Mouse (Mus musculus) embryonic facial prominence, embryonic 15.5 days (tissue): ENCODE results near the gene Mctp2. TPM values are rescaled to one million over a fixed set of nuclear protein-coding genes. Genes with fewer than 3 reads are reported as not detected.
A peak's percentile ranks its signal among the peaks of the same experiment; 100 is the strongest.

Experiments
- ATAC-seq: fragments of 200-750 bp; cut with Nextera tagmentation; 2 replicates; pipeline ENCODE4 v1.8.0; 2017; ENCODE audit warnings: low read depth, moderate TSS enrichment; ENCODE audit not compliant: insufficient number of reproducible peaks, low FRiP score, low TSS enrichment
- H3K27ac ChIP-seq: fragments of 300-500 bp; sonication (generic); replicated peaks from 2 replicates; pipeline ENCODE4 v1.5.1; 2015; ENCODE audit warnings: mild to moderate bottlenecking, inconsistent platforms
- H3K27me3 ChIP-seq: fragments of 300-500 bp; sonication (generic); 2 replicates; pipeline ENCODE4 v1.6.1; 2015; ENCODE audit warnings: inconsistent platforms
- H3K36me3 ChIP-seq: fragments of 300-500 bp; sonication (generic); 2 replicates; pipeline ENCODE4 v1.6.1; 2015; ENCODE audit warnings: mild to moderate bottlenecking, inconsistent platforms
- H3K4me1 ChIP-seq: fragments of 300-500 bp; sonication (generic); 2 replicates; pipeline ENCODE4 v1.6.1; 2015; ENCODE audit warnings: inconsistent platforms
- H3K4me2 ChIP-seq: fragments of 300-500 bp; sonication (generic); replicated peaks from 2 replicates; pipeline ENCODE4 v1.6.1; 2015; ENCODE audit warnings: mild to moderate bottlenecking, inconsistent platforms
- H3K4me3 ChIP-seq: fragments of 300-500 bp; sonication (generic); replicated peaks from 2 replicates; pipeline ENCODE4 v1.5.1; 2015; ENCODE audit warnings: mild to moderate bottlenecking, inconsistent platforms
- H3K9ac ChIP-seq: fragments of 300-500 bp; sonication (generic); 2 replicates; pipeline ENCODE4 v1.6.1; 2015; ENCODE audit warnings: inconsistent platforms
- H3K9me3 ChIP-seq: fragments of 300-500 bp; sonication (generic); replicated peaks from 2 replicates; pipeline ENCODE4 v1.6.1; 2016; ENCODE audit warnings: inconsistent platforms
- WGBS: fragments of 180-500 bp; shearing (Covaris S2); methylation state at CpG from one replicate; pipeline ENCODE4 v1.1.7; 2015; 5-methylcytosine and 5-hydroxymethylcytosine counted together
- polyA plus RNA-seq: library from polyadenylated mRNA; unstranded; fragments of >200 nt; fragmentation: Nextera tagmentation; extraction: Ambion mirVana; gene quantifications from 2 replicates; pipeline ENCODE4 v1.2.1, GENCODE M21; 2015

Mctp2 gene
- 1.7 TPM in 2 replicates for polyA plus RNA-seq

DNA sequence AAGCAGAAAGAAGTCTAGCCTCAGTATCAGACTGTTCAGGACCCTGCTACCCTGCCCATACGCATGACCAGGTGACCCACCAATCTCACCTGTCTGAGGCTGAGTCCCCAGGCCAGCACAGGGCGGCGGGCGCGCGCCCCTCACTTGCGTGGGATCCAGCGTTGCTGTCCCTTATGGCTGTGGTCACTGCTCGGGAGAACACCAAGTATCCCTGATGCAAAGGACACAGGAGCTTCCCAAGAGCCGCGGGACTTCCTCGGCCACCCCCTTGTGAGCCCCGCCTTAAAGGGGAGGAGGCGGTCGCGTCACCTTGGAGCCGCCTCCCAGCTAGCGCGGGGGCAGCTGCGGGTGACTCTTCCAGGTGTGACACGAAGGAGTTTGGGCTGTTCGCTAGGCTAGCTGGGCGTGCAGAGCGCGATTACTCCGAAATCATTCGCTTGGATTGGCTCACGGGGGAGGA, at the start of gene Mctp2:
Gene Mctp2 (minus strand): TSS at position 227 of the 460 bp plus-strand sequence.
- Histone ChIP-seq H3K4me3 (peak within 1 kb of the TSS; percentile 54), H3K9ac (peak within 1 kb of the TSS; percentile 24; the same call in 1 of the 2 replicates), H3K4me2 (peak within 1 kb of the TSS; percentile 95), H3K27ac (peak within 1 kb of the TSS; percentile 44; the same call in 1 of the 2 replicates), H3K4me1 (no peaks in the 10 kb centered on the region), H3K36me3 (no peaks in the 10 kb centered on the region), H3K27me3 (0 out of 2 replicates have a peak, but pooled peaks cover 3% of the 10 kb centered on the region), H3K9me3 (no peaks in the 10 kb centered on the region)
- 0% methylated on average over 28 of the region's 28 CpGs for WGBS
- peak; percentile 84 for ATAC-seq

DNA sequence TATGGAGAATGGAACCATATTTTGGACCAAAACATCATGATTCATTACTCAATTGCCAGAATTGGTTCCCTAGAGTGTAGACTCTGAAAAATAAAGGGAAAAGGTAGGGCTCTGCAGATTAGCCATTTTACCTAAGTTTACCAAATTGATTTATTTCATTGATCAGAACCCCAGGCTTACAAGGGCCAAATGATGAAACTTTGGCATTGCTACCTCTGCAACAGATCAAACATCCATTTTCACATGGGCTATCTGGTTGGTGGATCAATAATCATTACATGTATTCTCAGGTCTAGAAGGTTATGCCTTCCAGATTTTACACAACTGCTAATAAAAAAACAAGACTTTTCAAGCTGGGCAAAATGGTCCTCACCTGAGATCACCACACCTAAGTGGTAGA, 39.5 kb upstream of the Mctp2 start:
- ATAC-seq: no peak
- H3K4me1 ChIP-seq: no peaks in the 10 kb centered on the region
- H3K27me3 ChIP-seq: no peaks in the 10 kb centered on the region
- H3K9ac ChIP-seq: no peak overlapping the region
- no peak overlapping the region for H3K27ac ChIP-seq
- no peak overlapping the region for H3K4me3 ChIP-seq
- no peaks in the 10 kb centered on the region for H3K9me3 ChIP-seq
- no peaks in the 10 kb centered on the region for H3K36me3 ChIP-seq
- no peak overlapping the region for H3K4me2 ChIP-seq

DNA sequence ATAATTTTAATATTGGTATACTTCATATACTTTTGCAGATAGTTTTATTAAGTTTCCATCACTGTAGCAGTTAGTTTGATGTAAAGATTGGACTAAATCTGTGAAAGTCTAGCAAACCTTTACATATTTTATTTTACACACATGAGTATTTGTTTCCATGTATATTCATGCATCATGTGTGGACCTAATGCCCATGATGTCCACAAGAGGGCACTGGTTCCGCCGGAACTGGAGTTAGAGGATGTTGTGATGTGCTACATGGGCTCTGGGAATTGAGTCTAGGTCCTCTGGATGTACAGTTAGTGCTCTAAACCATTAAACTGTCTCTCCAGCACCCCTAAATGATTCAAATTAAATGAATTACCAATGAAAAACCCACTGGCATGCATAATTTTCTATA, 37.3 kb upstream of the Mctp2 start:
- no peak for ATAC-seq
- Histone ChIP-seq H3K4me3 (no peak overlapping the region), H3K27me3 (no peaks in the 10 kb centered on the region), H3K4me1 (no peaks in the 10 kb centered on the region), H3K9ac (no peak overlapping the region), H3K27ac (no peak overlapping the region), H3K4me2 (no peak overlapping the region), H3K9me3 (no peaks in the 10 kb centered on the region), H3K36me3 (no peaks in the 10 kb centered on the region)
- 69% methylated on average over 2 of the region's 2 CpGs for WGBS

DNA sequence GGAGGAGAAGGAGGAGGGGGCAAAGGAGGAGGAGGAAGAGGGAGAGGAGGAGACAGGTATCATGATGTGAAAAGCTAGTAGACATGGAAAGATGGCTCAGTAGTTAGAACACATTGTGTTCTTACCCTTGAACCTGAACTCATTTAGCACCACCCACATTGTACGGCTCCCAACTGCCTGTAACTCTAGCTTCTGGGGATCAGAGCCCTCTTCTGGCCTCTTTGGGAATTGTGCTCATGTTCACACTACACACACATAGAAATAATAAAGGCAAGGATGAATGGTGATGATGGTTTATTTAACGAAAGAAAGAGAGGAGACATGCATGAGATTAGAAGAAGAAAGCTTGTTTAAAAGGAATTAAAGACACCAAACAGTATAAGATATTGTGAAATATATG, 36.4 kb upstream of the Mctp2 start:
- Histone ChIP-seq H3K36me3 (no peaks in the 10 kb centered on the region), H3K9ac (no peak overlapping the region), H3K9me3 (no peaks in the 10 kb centered on the region), H3K4me1 (no peaks in the 10 kb centered on the region), H3K4me2 (no peak overlapping the region), H3K27ac (no peak overlapping the region), H3K4me3 (no peak overlapping the region), H3K27me3 (no peaks in the 10 kb centered on the region)
- ATAC-seq: no peak
- 55% methylated on average over 2 of the region's 2 CpGs for WGBS

DNA sequence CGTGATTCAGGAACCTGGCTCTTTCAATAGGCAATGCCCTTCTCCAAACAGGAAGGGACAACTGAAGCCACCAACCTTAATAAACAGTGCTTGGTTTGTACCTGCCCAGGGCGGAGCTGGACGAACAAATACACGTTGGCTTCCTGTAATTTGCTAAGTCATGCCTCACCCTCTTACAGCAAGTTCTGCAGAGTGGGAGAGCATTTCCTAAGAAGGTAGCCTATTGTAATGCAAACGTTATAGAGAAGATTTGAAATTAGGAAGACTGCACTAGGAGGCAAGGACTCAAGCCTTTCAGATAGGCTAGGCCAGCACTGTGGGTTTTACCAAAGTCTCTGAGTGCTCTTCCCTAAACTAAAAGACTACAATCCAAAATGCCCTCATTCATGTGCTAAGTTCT, 19.6 kb upstream of the Mctp2 start:
- no peaks in the 10 kb centered on the region for H3K9me3 ChIP-seq

DNA sequence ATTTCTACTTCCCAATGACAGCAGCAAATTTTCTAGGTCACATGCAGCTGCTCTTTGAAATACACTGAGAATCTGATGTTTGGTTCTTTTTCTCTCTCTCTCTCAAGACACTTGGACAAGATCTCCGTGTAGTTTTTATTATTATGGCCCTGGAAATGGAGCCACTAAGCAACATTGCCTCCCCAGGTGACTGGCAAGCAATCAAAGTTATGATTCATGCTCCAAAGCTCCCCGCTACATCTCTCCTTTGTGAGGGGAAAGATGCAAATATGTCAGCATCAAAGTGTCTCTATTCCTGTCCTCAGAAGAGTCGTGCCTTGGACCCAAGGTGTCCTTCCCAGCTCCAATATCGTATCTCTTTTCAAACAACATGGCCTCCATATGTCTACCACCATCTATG, 14.5 kb upstream of the Mctp2 start:
- Histone ChIP-seq H3K4me2 (no peak overlapping the region), H3K9ac (no peak overlapping the region), H3K36me3 (no peaks in the 10 kb centered on the region), H3K27me3 (no peaks in the 10 kb centered on the region), H3K9me3 (no peaks in the 10 kb centered on the region), H3K27ac (no peak overlapping the region), H3K4me3 (no peak overlapping the region), H3K4me1 (no peaks in the 10 kb centered on the region)
- 73% methylated on average over 4 of the region's 4 CpGs for WGBS
- ATAC-seq: no peak

More for the DNA sequence above, 19.6 kb upstream of the Mctp2 start:
- no peak overlapping the region for H3K27ac ChIP-seq
- WGBS: 65% methylated on average over 5 of the region's 5 CpGs
- no peaks in the 10 kb centered on the region for H3K4me1 ChIP-seq
- no peaks in the 10 kb centered on the region for H3K36me3 ChIP-seq
- no peak for ATAC-seq
- H3K9ac ChIP-seq: no peak overlapping the region
- H3K4me3 ChIP-seq: no peak overlapping the region
- no peak overlapping the region for H3K4me2 ChIP-seq
- no peaks in the 10 kb centered on the region for H3K27me3 ChIP-seq

DNA sequence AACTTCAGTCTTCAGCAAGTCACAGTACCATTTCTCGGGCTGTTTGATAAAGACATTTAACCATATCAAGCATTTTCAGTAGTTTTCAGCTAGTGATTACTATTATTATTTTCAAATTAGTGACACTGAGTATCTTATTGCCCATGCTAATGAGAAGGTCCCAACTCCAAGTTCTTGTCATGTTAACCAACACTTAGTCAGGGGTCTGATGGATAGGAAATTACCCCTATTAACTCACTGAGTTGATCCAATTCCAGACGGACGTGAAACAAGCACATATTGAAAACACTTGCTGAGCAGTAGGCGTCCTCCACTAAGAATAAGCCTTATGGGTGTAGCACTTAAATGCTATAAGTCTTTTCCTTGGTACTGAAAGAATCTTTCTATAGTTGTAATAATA, 14.0 kb upstream of the Mctp2 start:
- Histone ChIP-seq H3K27me3 (no peaks in the 10 kb centered on the region), H3K27ac (no peak overlapping the region), H3K4me2 (no peak overlapping the region), H3K36me3 (no peaks in the 10 kb centered on the region), H3K9ac (no peak overlapping the region), H3K9me3 (no peaks in the 10 kb centered on the region), H3K4me1 (no peaks in the 10 kb centered on the region), H3K4me3 (no peak overlapping the region)
- WGBS: 54% methylated on average over 4 of the region's 4 CpGs
- no peak for ATAC-seq

DNA sequence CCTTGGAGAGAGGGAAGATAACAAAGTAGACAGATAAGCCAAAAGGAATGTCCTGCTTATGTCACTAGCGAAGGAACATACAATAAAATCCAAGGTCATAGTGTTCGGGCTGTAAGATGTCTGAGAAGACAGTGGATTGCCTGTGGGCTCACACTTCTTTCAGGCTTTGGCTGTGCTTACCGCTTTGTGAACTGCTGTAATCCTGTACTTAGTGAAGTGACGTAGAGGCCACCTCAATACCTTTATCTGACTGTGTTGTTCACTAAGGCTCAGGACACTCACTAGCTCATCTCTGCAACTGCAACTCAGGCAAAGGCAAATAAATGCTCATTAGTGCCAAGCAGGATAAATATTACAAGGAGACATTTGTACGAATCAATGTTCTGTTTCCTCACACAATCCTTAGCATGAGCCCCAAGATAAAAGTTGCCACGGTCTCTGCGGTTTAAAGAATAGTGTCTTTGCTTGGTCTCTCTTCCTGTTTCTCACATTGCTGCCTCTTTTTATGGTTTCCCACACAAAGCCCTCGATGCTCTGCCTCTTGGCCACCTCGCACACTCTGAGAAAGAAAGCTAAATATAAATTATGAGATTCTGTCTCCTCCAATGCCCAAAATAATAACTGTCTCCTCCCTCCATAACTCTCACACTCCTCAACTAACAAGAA, 8.1 kb upstream of the Mctp2 start:
- Histone ChIP-seq H3K27me3 (no peaks in the 10 kb centered on the region), H3K4me1 (no peaks in the 10 kb centered on the region), H3K9ac (no peak overlapping the region), H3K36me3 (no peaks in the 10 kb centered on the region), H3K4me2 (no peak overlapping the region), H3K27ac (no peak overlapping the region), H3K4me3 (no peak overlapping the region), H3K9me3 (no peaks in the 10 kb centered on the region)
- WGBS: 78% methylated on average over 9 of the region's 9 CpGs
- no peak for ATAC-seq

DNA sequence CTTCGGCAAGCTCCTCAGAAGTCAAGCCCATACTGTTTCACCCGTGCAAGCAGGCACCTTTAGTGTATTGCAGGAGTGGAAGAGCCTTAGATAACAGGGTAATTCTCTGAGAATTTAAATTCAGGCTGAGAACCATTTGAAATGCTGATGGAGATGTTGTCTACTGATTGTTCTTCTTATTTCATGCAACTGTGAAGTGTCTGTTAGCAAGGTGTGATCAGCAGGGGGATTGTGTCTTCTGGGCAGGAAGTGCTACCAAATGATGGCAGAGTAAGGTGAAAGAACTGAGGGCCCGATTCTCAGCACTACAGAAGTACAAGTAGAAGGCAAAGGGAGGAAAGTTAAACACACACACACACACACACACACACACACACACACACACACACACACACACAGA, 7.5 kb upstream of the Mctp2 start:
- H3K27ac ChIP-seq: no peak overlapping the region
- ATAC-seq: no peak
- WGBS: 73% methylated on average over 3 of the region's 3 CpGs
- H3K4me1 ChIP-seq: no peaks in the 10 kb centered on the region
- no peak overlapping the region for H3K4me3 ChIP-seq
- H3K9ac ChIP-seq: no peak overlapping the region
- H3K36me3 ChIP-seq: no peaks in the 10 kb centered on the region
- H3K27me3 ChIP-seq: no peaks in the 10 kb centered on the region
- no peak overlapping the region for H3K4me2 ChIP-seq
- H3K9me3 ChIP-seq: no peaks in the 10 kb centered on the region

DNA sequence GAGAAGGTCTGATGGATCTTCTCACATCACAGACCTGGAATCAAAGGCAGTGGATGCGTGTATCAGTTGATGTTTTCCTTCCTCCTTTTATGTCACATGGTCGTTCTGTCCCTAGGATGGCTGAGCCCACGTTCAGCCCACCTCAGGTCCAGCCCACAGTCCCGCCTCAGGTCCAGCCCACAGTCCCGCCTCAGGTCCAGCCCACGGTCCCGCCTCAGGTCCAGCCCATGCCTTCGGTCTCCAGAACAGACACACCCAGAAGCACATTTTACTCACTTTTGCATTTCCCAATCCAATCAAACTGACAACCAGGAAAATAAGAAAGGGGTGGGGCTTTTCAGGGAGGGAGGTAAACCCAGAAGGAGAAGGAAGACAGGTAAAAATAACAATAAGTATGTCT, 5.2 kb upstream of the Mctp2 start:
- Histone ChIP-seq H3K27me3 (no peaks in the 10 kb centered on the region), H3K9ac (no peak overlapping the region), H3K9me3 (no peaks in the 10 kb centered on the region), H3K36me3 (no peaks in the 10 kb centered on the region), H3K4me3 (no peak overlapping the region), H3K4me1 (no peaks in the 10 kb centered on the region), H3K27ac (no peak overlapping the region), H3K4me2 (no peak overlapping the region)
- no peak for ATAC-seq
- 61% methylated on average over 8 of the region's 8 CpGs for WGBS

DNA sequence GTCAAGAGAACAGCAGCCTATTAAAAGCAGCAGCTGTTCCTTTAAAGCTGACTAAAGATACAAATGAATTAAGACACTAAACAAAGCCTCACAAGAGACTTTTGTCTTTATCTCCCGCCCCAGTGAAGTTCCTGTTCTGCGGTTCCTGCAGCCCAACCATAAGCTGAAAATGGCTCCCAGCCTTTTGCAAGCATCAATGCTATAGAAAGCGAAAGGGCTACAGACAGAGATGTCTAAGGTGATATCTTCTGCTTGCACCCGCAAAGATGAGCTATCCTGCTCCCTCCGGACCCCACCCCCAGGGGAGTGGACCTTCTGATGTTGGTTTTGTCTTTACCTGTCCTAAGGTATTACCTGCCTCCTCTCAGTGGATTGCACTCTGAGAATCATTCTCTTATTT, 1.7 kb upstream of the Mctp2 start:
- Histone ChIP-seq H3K4me1 (no peaks in the 10 kb centered on the region), H3K27ac (no peak overlapping the region), H3K9ac (no peak overlapping the region)

DNA sequence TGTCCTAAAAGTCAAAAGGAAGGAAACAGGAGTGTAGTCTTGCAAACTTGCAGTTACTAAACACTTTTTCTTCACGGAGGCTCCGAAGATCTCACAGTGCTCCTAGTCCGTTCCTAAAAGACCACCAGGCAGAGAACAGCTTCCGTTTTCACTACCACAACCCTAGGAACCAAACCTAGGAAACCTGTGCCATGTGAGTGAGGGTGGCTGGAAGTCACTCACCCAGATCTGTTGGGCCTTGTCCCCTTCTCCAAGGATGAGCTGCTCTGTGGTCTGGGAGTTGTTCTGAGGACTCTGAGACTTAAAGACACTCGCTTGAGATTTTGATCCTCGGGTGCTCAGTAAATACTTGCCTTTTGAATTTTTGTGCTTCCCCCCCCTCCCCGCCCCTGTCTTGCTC, 439 bp upstream of the Mctp2 start:
- Histone ChIP-seq H3K27ac (peak overlapping the region; percentile 44; the same call in 1 of the 2 replicates), H3K4me3 (peak overlapping the region; percentile 54), H3K36me3 (no peaks in the 10 kb centered on the region), H3K9me3 (no peaks in the 10 kb centered on the region), H3K4me2 (peak overlapping the region; percentile 95), H3K27me3 (0 out of 2 replicates have a peak, but pooled peaks cover 3% of the 10 kb centered on the region), H3K4me1 (no peaks in the 10 kb centered on the region), H3K9ac (peak overlapping the region; percentile 24; the same call in 1 of the 2 replicates)
- WGBS: 9% methylated on average over 7 of the region's 7 CpGs
- 0 out of 2 replicates have a peak, but pooled peaks have one; percentile 8 for ATAC-seq

More for the DNA sequence above, 1.7 kb upstream of the Mctp2 start:
- 0 out of 2 replicates have a peak, but pooled peaks cover 3% of the 10 kb centered on the region for H3K27me3 ChIP-seq
- no peaks in the 10 kb centered on the region for H3K9me3 ChIP-seq
- H3K4me3 ChIP-seq: no peak overlapping the region
- H3K4me2 ChIP-seq: no peak overlapping the region
- 75% methylated on average over 5 of the region's 5 CpGs for WGBS
- H3K36me3 ChIP-seq: no peaks in the 10 kb centered on the region
- ATAC-seq: no peak
